Mouse (Mus musculus): ENCODE results near the gene Lgals2. TPM values are rescaled to one million over a fixed set of nuclear protein-coding genes. Genes with fewer than 3 reads are reported as not detected.

The Lgals2 gene
- total and polyA plus RNA-seq, 2 experiments from 2014 or later: 0.27 to 4.6 TPM

DNA sequence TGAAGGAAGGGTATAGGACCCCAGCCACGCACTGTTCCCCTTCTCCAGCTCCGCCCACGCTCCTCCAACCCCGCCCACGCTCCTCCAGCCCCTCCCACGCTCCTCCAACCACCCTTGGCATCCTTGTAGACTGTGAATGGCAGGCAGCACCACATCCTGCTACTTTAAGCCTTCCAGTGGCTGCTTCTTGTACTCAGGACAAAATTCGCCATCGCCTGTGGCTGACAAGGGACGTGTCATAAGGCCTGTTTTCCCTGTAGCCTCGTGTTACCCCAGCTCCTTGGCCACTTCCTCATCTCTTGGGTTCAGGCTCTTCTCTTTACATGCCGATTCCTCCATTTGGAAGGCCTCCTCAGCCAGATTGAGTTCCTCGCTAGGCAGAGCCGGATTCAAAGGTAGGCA, 8.5 kb upstream of the Lgals2 start:
- no peak overlapping the region for H3K4me2 ChIP-seq (ENCODE audit: low read depth, low read length)

DNA sequence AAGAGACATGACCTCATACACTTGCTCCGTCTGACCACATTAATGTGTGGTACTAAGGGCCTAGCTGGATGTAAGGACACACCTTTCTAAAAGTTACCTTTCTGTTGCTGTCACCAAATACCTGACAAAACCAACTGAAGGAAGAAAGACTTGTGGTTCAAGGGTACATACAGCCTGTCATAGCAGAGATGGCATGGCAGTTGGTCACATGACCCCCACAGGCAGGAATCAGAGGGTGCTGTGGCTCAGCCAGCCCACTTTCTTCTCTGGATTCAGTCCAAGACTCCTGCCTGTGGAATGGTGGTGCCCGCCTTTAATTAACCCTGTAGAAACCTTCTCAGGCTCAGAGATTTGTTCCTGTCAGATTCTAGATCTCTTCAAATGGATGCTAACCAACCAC, 7.8 kb upstream of the Lgals2 start:
- 65% methylated on average over 2 of the region's 2 CpGs for WGBS
- Histone ChIP-seq H3K4me1 (ENCODE audit: control insufficient read depth, insufficient read depth) (peaks cover 4% of the 10 kb centered on the region; the same call in 1 of the 2 replicates), H3K4me2 (ENCODE audit: low read depth, low read length) (no peak overlapping the region), H3K27ac (ENCODE audit: low read depth) (no peak overlapping the region), H3K9ac (replicated peaks; ENCODE audit: low read depth, low read length) (no peak overlapping the region), H3K36me3 (replicated peaks; ENCODE audit: control insufficient read depth, insufficient read depth, low read length) (no peaks in the 10 kb centered on the region), H3K4me3 (ENCODE audit: low read depth, low read length) (no peak overlapping the region), H3K27me3 (ENCODE audit: control insufficient read depth, insufficient read depth, low read length) (no peaks in the 10 kb centered on the region), H3K9me3 (replicated peaks; ENCODE audit: control insufficient read depth, low read length) (no peaks in the 10 kb centered on the region)
- no peak for DNase-seq (ENCODE audit: low spot score)
- no peak for TF ChIP-seq CTCF (IDR thresholded peaks at IDR 0.05; ENCODE audit: low read depth)
- TF ChIP-seq EP300 (IDR thresholded peaks at IDR 0.05; ENCODE audit: low read depth): no peak
- ATAC-seq (ENCODE audit: insufficient read depth, low read depth): no peak

More for the DNA sequence above, 8.5 kb upstream of the Lgals2 start:
- Histone ChIP-seq H3K4me1 (ENCODE audit: control insufficient read depth, insufficient read depth) (peaks cover 4% of the 10 kb centered on the region; the same call in 1 of the 2 replicates), H3K36me3 (replicated peaks; ENCODE audit: control insufficient read depth, insufficient read depth, low read length) (no peaks in the 10 kb centered on the region), H3K9me3 (replicated peaks; ENCODE audit: control insufficient read depth, low read length) (no peaks in the 10 kb centered on the region), H3K4me3 (ENCODE audit: low read depth, low read length) (no peak overlapping the region), H3K9ac (replicated peaks; ENCODE audit: low read depth, low read length) (no peak overlapping the region), H3K27me3 (ENCODE audit: control insufficient read depth, insufficient read depth, low read length) (no peaks in the 10 kb centered on the region), H3K27ac (ENCODE audit: low read depth) (no peak overlapping the region)
- no peak for TF ChIP-seq CTCF (IDR thresholded peaks at IDR 0.05; ENCODE audit: low read depth)
- TF ChIP-seq EP300 (IDR thresholded peaks at IDR 0.05; ENCODE audit: low read depth): no peak
- WGBS: 58% methylated on average over 13 of the region's 13 CpGs
- DNase-seq (ENCODE audit: low spot score) (no peak), ATAC-seq (ENCODE audit: insufficient read depth, low read depth) (no peak)

- TF ChIP-seq EP300 (IDR thresholded peaks at IDR 0.05; ENCODE audit: low read depth) (no peak), CTCF (IDR thresholded peaks at IDR 0.05; ENCODE audit: low read depth) (no peak)
- H3K4me2 ChIP-seq (ENCODE audit: low read depth, low read length): no peak overlapping the region
- no peak overlapping the region for H3K27ac ChIP-seq (ENCODE audit: low read depth)
- no peaks in the 10 kb centered on the region for H3K9me3 ChIP-seq (replicated peaks; ENCODE audit: control insufficient read depth, low read length)
- DNase-seq (ENCODE audit: low spot score) (no peak), ATAC-seq (ENCODE audit: insufficient read depth, low read depth) (no peak)
- H3K9ac ChIP-seq (replicated peaks; ENCODE audit: low read depth, low read length): no peak overlapping the region
- no peaks in the 10 kb centered on the region for H3K36me3 ChIP-seq (replicated peaks; ENCODE audit: control insufficient read depth, insufficient read depth, low read length)
- H3K4me1 ChIP-seq (ENCODE audit: control insufficient read depth, insufficient read depth): peaks cover 4% of the 10 kb centered on the region; the same call in 1 of the 2 replicates
- H3K4me3 ChIP-seq (ENCODE audit: low read depth, low read length): no peak overlapping the region
- H3K27me3 ChIP-seq (ENCODE audit: control insufficient read depth, insufficient read depth, low read length): no peaks in the 10 kb centered on the region
- 80% methylated on average over 5 of the region's 5 CpGs for WGBS
Measured at GRCm38 (mm10) chr15:78862280-78862679, 7.0 kb upstream of the Lgals2 start.

- H3K36me3 ChIP-seq (replicated peaks; ENCODE audit: control insufficient read depth, insufficient read depth, low read length): no peaks in the 10 kb centered on the region
- H3K4me3 ChIP-seq (ENCODE audit: low read depth, low read length): no peak overlapping the region
- no peak overlapping the region for H3K4me2 ChIP-seq (ENCODE audit: low read depth, low read length)
- H3K27me3 ChIP-seq (ENCODE audit: control insufficient read depth, insufficient read depth, low read length): no peaks in the 10 kb centered on the region
- TF ChIP-seq EP300 (IDR thresholded peaks at IDR 0.05; ENCODE audit: low read depth) (no peak), CTCF (IDR thresholded peaks at IDR 0.05; ENCODE audit: low read depth) (no peak)
- H3K9me3 ChIP-seq (replicated peaks; ENCODE audit: control insufficient read depth, low read length): no peaks in the 10 kb centered on the region
- DNase-seq (ENCODE audit: low spot score) (no peak), ATAC-seq (ENCODE audit: insufficient read depth, low read depth) (no peak)
- WGBS: 51% methylated on average over 6 of the region's 6 CpGs
- no peak overlapping the region for H3K9ac ChIP-seq (replicated peaks; ENCODE audit: low read depth, low read length)
- H3K4me1 ChIP-seq (ENCODE audit: control insufficient read depth, insufficient read depth): peaks cover 4% of the 10 kb centered on the region; the same call in 1 of the 2 replicates
- H3K27ac ChIP-seq (ENCODE audit: low read depth): no peak overlapping the region
Measured at GRCm38 (mm10) chr15:78859714-78860113, 4.4 kb upstream of the Lgals2 start.

- no peak overlapping the region for H3K27ac ChIP-seq (ENCODE audit: low read depth)
- WGBS: 57% methylated on average over 4 of the region's 4 CpGs
- TF ChIP-seq CTCF (IDR thresholded peaks at IDR 0.05; ENCODE audit: low read depth): no peak
- TF ChIP-seq EP300 (IDR thresholded peaks at IDR 0.05; ENCODE audit: low read depth): no peak
- no peak overlapping the region for H3K9ac ChIP-seq (replicated peaks; ENCODE audit: low read depth, low read length)
- H3K4me1 ChIP-seq (ENCODE audit: control insufficient read depth, insufficient read depth): peaks cover 4% of the 10 kb centered on the region; the same call in 1 of the 2 replicates
- ATAC-seq (ENCODE audit: insufficient read depth, low read depth): no peak
- H3K9me3 ChIP-seq (replicated peaks; ENCODE audit: control insufficient read depth, low read length): no peaks in the 10 kb centered on the region
- H3K4me2 ChIP-seq (ENCODE audit: low read depth, low read length): no peak overlapping the region
- H3K4me3 ChIP-seq (ENCODE audit: low read depth, low read length): no peak overlapping the region
- no peak for DNase-seq (ENCODE audit: low spot score)
- H3K36me3 ChIP-seq (replicated peaks; ENCODE audit: control insufficient read depth, insufficient read depth, low read length): no peaks in the 10 kb centered on the region
- no peaks in the 10 kb centered on the region for H3K27me3 ChIP-seq (ENCODE audit: control insufficient read depth, insufficient read depth, low read length)
Measured at GRCm38 (mm10) chr15:78859311-78859710, 4.0 kb upstream of the Lgals2 start.

- no peak for TF ChIP-seq EP300 (IDR thresholded peaks at IDR 0.05; ENCODE audit: low read depth)
- TF ChIP-seq CTCF (IDR thresholded peaks at IDR 0.05; ENCODE audit: low read depth): no peak
- ATAC-seq (ENCODE audit: insufficient read depth, low read depth) (no peak), DNase-seq (ENCODE audit: low spot score) (no peak)
- Histone ChIP-seq H3K36me3 (replicated peaks; ENCODE audit: control insufficient read depth, insufficient read depth, low read length) (no peaks in the 10 kb centered on the region), H3K27ac (ENCODE audit: low read depth) (no peak overlapping the region), H3K4me1 (ENCODE audit: control insufficient read depth, insufficient read depth) (no peaks in the 10 kb centered on the region), H3K4me2 (ENCODE audit: low read depth, low read length) (no peak overlapping the region), H3K9ac (replicated peaks; ENCODE audit: low read depth, low read length) (no peak overlapping the region), H3K4me3 (ENCODE audit: low read depth, low read length) (no peak overlapping the region), H3K27me3 (ENCODE audit: control insufficient read depth, insufficient read depth, low read length) (no peaks in the 10 kb centered on the region), H3K9me3 (replicated peaks; ENCODE audit: control insufficient read depth, low read length) (no peaks in the 10 kb centered on the region)
- 69% methylated on average over 7 of the region's 7 CpGs for WGBS
Measured at GRCm38 (mm10) chr15:78857009-78857408, 1.7 kb upstream of the Lgals2 start.

Data from heart, postnatal 0 days (tissue).